8 mouse cellular contexts compared by ENCODE assay signal in the genomic region with DNA sequence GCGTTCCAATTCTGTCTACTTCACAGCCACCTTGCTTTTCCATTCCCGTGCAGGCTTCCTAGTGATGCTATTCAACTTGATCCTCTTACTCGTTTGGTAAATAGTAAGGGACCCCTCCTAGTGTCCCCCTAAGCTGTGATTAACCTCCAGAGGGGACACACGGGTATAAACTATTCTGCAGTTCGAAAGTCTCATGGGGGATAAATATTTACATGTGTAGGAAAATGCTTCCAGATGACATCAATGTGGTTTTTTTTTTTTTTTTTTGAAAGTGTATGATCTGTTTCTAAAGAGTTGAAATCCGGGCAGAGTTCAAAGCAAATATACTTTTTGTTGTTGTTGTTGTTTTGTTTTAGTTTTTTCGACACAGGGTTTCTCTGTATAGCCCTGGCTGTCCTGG. TPM values are rescaled to one million over a fixed set of nuclear protein-coding genes. Genes with fewer than 3 reads are reported as not detected.
DNase-seq lines count a peak whose midpoint lies in the region; ATAC-seq and TF ChIP-seq lines count a peak whose summit lies in the region.

No protein-coding gene starts in this region.

- WGBS in cerebellum, adult 2 months, result 43% methylated on average over 7 of the region's 7 CpGs
- 46% methylated on average over 7 of the region's 7 CpGs for WGBS in lung, embryonic 16.5 days
- 47% methylated on average over 7 of the region's 7 CpGs for WGBS in liver, embryonic 13.5 days (ENCODE audit: insufficient replicate concordance)
- WGBS in stomach, embryonic 16.5 days, result 43% methylated on average over 7 of the region's 7 CpGs

- H3K27me3 ChIP-seq in cerebellum, adult 2 months (ENCODE audit: control insufficient read depth, insufficient read depth, low read length), result no peaks in the 10 kb centered on the region
- H3K27me3 ChIP-seq in lung, embryonic 16.5 days (ENCODE audit: control insufficient read depth, insufficient read depth, low read depth, low read length), result no peaks in the 10 kb centered on the region
- H3K27me3 ChIP-seq in liver, embryonic 13.5 days, result no peaks in the 10 kb centered on the region
- H3K27me3 ChIP-seq in stomach, embryonic 16.5 days (ENCODE audit: control insufficient read depth, insufficient read depth, low read length), result no peaks in the 10 kb centered on the region

- TF ChIP-seq POLR2A in cerebellum, adult 2 months (IDR thresholded peaks at IDR 0.05; ENCODE audit: borderline replicate concordance, insufficient read depth, low read length), result no peak

- peak overlapping the region; percentile 62 for H3K4me2 ChIP-seq in lung, embryonic 16.5 days (ENCODE audit: low read depth, low read length)
- peak overlapping the region; percentile 76 for H3K4me2 ChIP-seq in liver, embryonic 13.5 days
- peak overlapping the region; percentile 64 for H3K4me2 ChIP-seq in stomach, embryonic 16.5 days (ENCODE audit: low read depth, low read length)

- ATAC-seq in lung, embryonic 16.5 days (ENCODE audit: low read depth), result no peak
- ATAC-seq in liver, embryonic 13.5 days (ENCODE audit: low read depth), result no peak
- ATAC-seq in stomach, embryonic 16.5 days (ENCODE audit: insufficient read depth, low FRiP score), result no peak

- intact Hi-C loops in gastrocnemius, postnatal 14 days (cut with DNase I; ENCODE audit: low total_unique reads), result no loop called here

- no peaks in the 10 kb centered on the region for H3K36me3 ChIP-seq in lung, embryonic 16.5 days (ENCODE audit: control insufficient read depth, insufficient read depth, low read length)
- H3K36me3 ChIP-seq in liver, embryonic 13.5 days, result no peaks in the 10 kb centered on the region
- no peaks in the 10 kb centered on the region for H3K36me3 ChIP-seq in stomach, embryonic 16.5 days (ENCODE audit: control insufficient read depth, insufficient read depth, low read length)

- TF ChIP-seq CTCF in cerebellum, adult 2 months (IDR thresholded peaks at IDR 0.05; ENCODE audit: borderline replicate concordance, insufficient read depth, low read depth, low read length), result no peak

- H3K9me3 ChIP-seq in lung, embryonic 16.5 days (ENCODE audit: control insufficient read depth, low read length), result no peaks in the 10 kb centered on the region
- H3K9me3 ChIP-seq in liver, embryonic 13.5 days (replicated peaks), result no peaks in the 10 kb centered on the region
- H3K9me3 ChIP-seq in stomach, embryonic 16.5 days (replicated peaks; ENCODE audit: control insufficient read depth, low read length), result no peaks in the 10 kb centered on the region

- peak overlapping the region; percentile 61 for H3K4me3 ChIP-seq in cerebellum, adult 2 months (replicated peaks; ENCODE audit: insufficient read depth, low read depth, low read length)
- H3K4me3 ChIP-seq in lung, embryonic 16.5 days (ENCODE audit: low read length), result no peak overlapping the region
- H3K4me3 ChIP-seq in liver, embryonic 13.5 days (replicated peaks), result peak overlapping the region; percentile 52
- no peak overlapping the region for H3K4me3 ChIP-seq in stomach, embryonic 16.5 days (replicated peaks; ENCODE audit: low read length)

- H3K27ac ChIP-seq in cerebellum, adult 2 months (ENCODE audit: insufficient read depth, low read length), result no peak overlapping the region
- peak overlapping the region; percentile 60 for H3K27ac ChIP-seq in lung, embryonic 16.5 days (ENCODE audit: low read length)
- peak overlapping the region; percentile 86 for H3K27ac ChIP-seq in liver, embryonic 13.5 days
- H3K27ac ChIP-seq in stomach, embryonic 16.5 days (ENCODE audit: low read length), result peak overlapping the region; percentile 50

- H3K9ac ChIP-seq in lung, embryonic 16.5 days (ENCODE audit: low read length), result peak overlapping the region; percentile 54; the same call in 1 of the 2 replicates
- peak overlapping the region; percentile 67 for H3K9ac ChIP-seq in liver, embryonic 13.5 days
- no peak overlapping the region; the same call in 1 of the 2 replicates for H3K9ac ChIP-seq in stomach, embryonic 16.5 days (ENCODE audit: low read length)

- DNase-seq in cerebellum, adult 2 months, result no peak
- DNase-seq in cerebellum, postnatal 36 days, result no peak
- DNase-seq in lung, postnatal 4 days, result no peak
- no peak for DNase-seq in liver, embryonic 13.5 days
- no peak for DNase-seq in gastrocnemius, postnatal 14 days
- no peak for DNase-seq in cerebellum, adult 11-12 months

- H3K4me1 ChIP-seq in cerebellum, adult 2 months (ENCODE audit: control insufficient read depth, insufficient read depth, low read length), result no peaks in the 10 kb centered on the region
- peaks cover 26% of the 10 kb centered on the region for H3K4me1 ChIP-seq in lung, embryonic 16.5 days (replicated peaks; ENCODE audit: control insufficient read depth, insufficient read depth, low read length)
- peaks cover 68% of the 10 kb centered on the region for H3K4me1 ChIP-seq in liver, embryonic 13.5 days (replicated peaks)
- peaks cover 33% of the 10 kb centered on the region for H3K4me1 ChIP-seq in stomach, embryonic 16.5 days (ENCODE audit: control insufficient read depth, insufficient read depth, low read length)

RNA-seq across cellular contexts. Expression of gene Rassf3, which starts 29.8 kb away (rescaled TPM):
- polyA plus RNA-seq in cerebellum, adult 2 months (2012; rRNA removed), result 16.5 and 17.8 TPM in 2 replicates
- polyA plus RNA-seq in lung, embryonic 16.5 days (2015; fragmentation: Nextera tagmentation; extraction: Ambion mirVana), result 19.7 and 20.7 TPM in 2 replicates
- 7.4 and 9.5 TPM in 2 replicates for polyA plus RNA-seq in liver, embryonic 13.5 days (2015; fragmentation: Nextera tagmentation; extraction: Ambion mirVana)
- polyA plus RNA-seq in stomach, embryonic 16.5 days (2015; fragmentation: Nextera tagmentation; extraction: Ambion mirVana), result 21.3 and 22.0 TPM in 2 replicates
- 10 to 100 TPM; 40.2 to 42.2 TPM for total RNA-seq in gastrocnemius, postnatal 14 days (2021)

Comparison
In these comparisons a context has a peak if more than half of its experiments do, and no peak if none do; other contexts are left out.
1. H3K4me3 ChIP-seq: peak in cerebellum, adult 2 months (single experiment) and liver, embryonic 13.5 days (single experiment); none in lung, embryonic 16.5 days (single experiment) and stomach, embryonic 16.5 days (single experiment).
2. Peak in every context shown above with its lines, with median percentiles within 50 percentile points of each other: H3K4me2 ChIP-seq.